Mouse (Mus musculus): ENCODE measurements at regions not wholly inside any gene's neighbourhood (a gene's known extent, or its start where the extent isn't known, plus 50 kb on each side); places are given as distances from the start of the nearest gene placed in this dataset.
A peak's percentile ranks its signal among the peaks of the same experiment; 100 is the strongest.

- no peak for DNase-seq (ENCODE audit: low spot score)
Measured at GRCm38 (mm10) chr10:17551869-17552268, 171.1 kb upstream of the Cited2 start.

GRCm38 (mm10) chr10:17552277-17552676 is 170.7 kb upstream of the Cited2 start:
- no peak for DNase-seq (ENCODE audit: low spot score)

- no peak for DNase-seq (ENCODE audit: low spot score)
Measured at GRCm38 (mm10) chr10:17556391-17556790, 166.6 kb upstream of the Cited2 start.

GRCm38 (mm10) chr10:17559370-17559955 is 163.6 kb upstream of the Cited2 start:
- DNase-seq (ENCODE audit: low spot score), result no peak

GRCm38 (mm10) chr10:17559980-17560379 is 163.0 kb upstream of the Cited2 start:
- no peak for DNase-seq (ENCODE audit: low spot score)

GRCm38 (mm10) chr10:17561466-17561865 is 161.6 kb upstream of the Cited2 start:
- DNase-seq (ENCODE audit: low spot score), result no peak

- DNase-seq (ENCODE audit: low spot score), result no peak
Measured at GRCm38 (mm10) chr10:17561977-17562376, 161.0 kb upstream of the Cited2 start.

GRCm38 (mm10) chr10:17562410-17563350 is 160.3 kb upstream of the Cited2 start:
- peak; percentile 64 for DNase-seq (ENCODE audit: low spot score)

- no peak for DNase-seq (ENCODE audit: low spot score)
Measured at GRCm38 (mm10) chr10:17563351-17563749, 159.7 kb upstream of the Cited2 start.

- DNase-seq (ENCODE audit: low spot score), result no peak
Measured at GRCm38 (mm10) chr10:17564895-17565620, 158.0 kb upstream of the Cited2 start.

GRCm38 (mm10) chr10:17566975-17567374 is 156.0 kb upstream of the Cited2 start:
- DNase-seq (ENCODE audit: low spot score), result no peak

- DNase-seq (ENCODE audit: low spot score), result no peak
Measured at GRCm38 (mm10) chr10:17567631-17568030, 155.4 kb upstream of the Cited2 start.

- no peak for DNase-seq (ENCODE audit: low spot score)
Measured at GRCm38 (mm10) chr10:17569577-17570113, 153.4 kb upstream of the Cited2 start.

GRCm38 (mm10) chr10:17574894-17575293 is 148.1 kb upstream of the Cited2 start:
- no peak for DNase-seq (ENCODE audit: low spot score)

- no peak for DNase-seq (ENCODE audit: low spot score)
Measured at GRCm38 (mm10) chr10:17575448-17576332, 147.3 kb upstream of the Cited2 start.

- DNase-seq (ENCODE audit: low spot score), result no peak
Measured at GRCm38 (mm10) chr10:17576333-17576750, 146.7 kb upstream of the Cited2 start.

- DNase-seq (ENCODE audit: low spot score), result no peak
Measured at GRCm38 (mm10) chr10:17579463-17579862, 143.6 kb upstream of the Cited2 start.

GRCm38 (mm10) chr10:17584842-17585241 is 138.2 kb upstream of the Cited2 start:
- no peak for DNase-seq (ENCODE audit: low spot score)

GRCm38 (mm10) chr10:17586910-17587309 is 136.1 kb upstream of the Cited2 start:
- no peak for DNase-seq (ENCODE audit: low spot score)

- no peak for DNase-seq (ENCODE audit: low spot score)
Measured at GRCm38 (mm10) chr10:17589136-17589535, 133.9 kb upstream of the Cited2 start.

GRCm38 (mm10) chr10:17590195-17590594 is 132.8 kb upstream of the Cited2 start:
- DNase-seq (ENCODE audit: low spot score), result peak; percentile 75
